Mouse (Mus musculus) heart, embryonic 14.5 days (tissue): ENCODE data around the gene Ip6k2. TPM values are rescaled to one million over a fixed set of nuclear protein-coding genes. Genes with fewer than 3 reads are reported as not detected.

ENCODE experiments used
- ATAC-seq: fragments of 200-750 bp; cut with Nextera tagmentation; 2 replicates; pipeline ENCODE4 v1.8.0; 2017; ENCODE audit warnings: low read depth, moderate TSS enrichment; ENCODE audit not compliant: insufficient number of reproducible peaks, insufficient read depth, low FRiP score
- H3K27ac ChIP-seq, 2 experiments: fragments of 200-500 bp in 1 of 2; fragments of 300-500 bp in 1 of 2; sonication (generic) in 1 of 2; replicated peaks in 1 of 2; 2 replicates each; pipeline ENCODE4 v1.5.1; 2012 to 2014; ENCODE audit warnings: low read depth in 2 of 2, low read length in 2 of 2, control low read depth in 1 of 2, mild to moderate bottlenecking in 1 of 2, mixed read lengths in 1 of 2; ENCODE audit not compliant: control insufficient read depth in 1 of 2, insufficient read depth in 1 of 2
- H3K27me3 ChIP-seq: fragments of 300-500 bp; sonication (generic); 2 replicates; pipeline ENCODE4 v1.6.1; 2014; ENCODE audit warnings: mild to moderate bottlenecking, low read length, control low read depth; ENCODE audit not compliant: control insufficient read depth, insufficient read depth
- H3K36me3 ChIP-seq: fragments of 300-500 bp; sonication (generic); 2 replicates; pipeline ENCODE4 v1.6.1; 2014; ENCODE audit warnings: mild to moderate bottlenecking, control low read depth, low read length, mixed read lengths; ENCODE audit not compliant: control insufficient read depth, insufficient read depth
- H3K4me1 ChIP-seq, 2 experiments: fragments of 200-500 bp in 1 of 2; fragments of 300-500 bp in 1 of 2; sonication (generic) in 1 of 2; 2 replicates each; pipeline ENCODE4 v1.6.1; 2012 to 2014; ENCODE audit warnings: low read length in 2 of 2, control low read depth in 1 of 2, mixed read lengths in 1 of 2; ENCODE audit not compliant: control insufficient read depth in 2 of 2, insufficient read depth in 2 of 2
- H3K4me2 ChIP-seq: fragments of 300-500 bp; sonication (generic); 2 replicates; pipeline ENCODE4 v1.6.1; 2014; ENCODE audit warnings: mild to moderate bottlenecking, low read length
- H3K4me3 ChIP-seq, 2 experiments: fragments of 200-500 bp in 1 of 2; fragments of 300-500 bp in 1 of 2; sonication (generic) in 1 of 2; 2 replicates each; pipeline ENCODE4 v1.5.1; 2012 to 2014; ENCODE audit warnings: low read length in 2 of 2, mild to moderate bottlenecking in 2 of 2, control low read depth in 1 of 2, low read depth in 1 of 2, moderate library complexity in 1 of 2; ENCODE audit not compliant: control insufficient read depth in 1 of 2, insufficient read depth in 1 of 2
- H3K9ac ChIP-seq: fragments of 300-500 bp; sonication (generic); 2 replicates; pipeline ENCODE4 v1.6.1; 2014; ENCODE audit warnings: mild to moderate bottlenecking, low read length
- H3K9me3 ChIP-seq: fragments of 300-500 bp; sonication (generic); 2 replicates; pipeline ENCODE4 v1.6.1; 2016; ENCODE audit warnings: low read length, control low read depth; ENCODE audit not compliant: control insufficient read depth
- WGBS: fragments of 180-500 bp; shearing (Covaris S2); extraction: QIAGEN DNeasy Blood & Tissue Kit; methylation state at CpG from one replicate; pipeline ENCODE4 v1.1.7; 2014; 5-methylcytosine and 5-hydroxymethylcytosine counted together
- polyA plus RNA-seq: library from polyadenylated mRNA; unstranded; fragments of >200 nt; fragmentation: Nextera tagmentation; extraction: Ambion mirVana; gene quantifications from 2 replicates; pipeline ENCODE4 v1.2.1, GENCODE M21; 2014

Gene Ip6k2
- 45.0 and 45.6 TPM in 2 replicates for polyA plus RNA-seq

GRCm38 (mm10) chr9:108783548-108784463, at the start of gene Ip6k2:
TSS of gene Ip6k2 (plus strand) at chr9:108783796.
- H3K9ac ChIP-seq = peak within 1 kb of the TSS; percentile 97
- peak within 1 kb of the TSS; percentile 80 to 91 for H3K4me3 ChIP-seq
- H3K27ac ChIP-seq = peak within 1 kb of the TSS; percentile 82
- H3K4me2 ChIP-seq = peak within 1 kb of the TSS; percentile 82
- H3K36me3 ChIP-seq = peaks cover 12% of the 10 kb centered on the region
- under 1% methylated on average over 52 of the region's 56 CpGs for whole genome bisulfite sequencing
- H3K27me3 ChIP-seq = no peaks in the 10 kb centered on the region
- peaks cover 10 to 37% of the 10 kb centered on the region in 2 experiments for H3K4me1 ChIP-seq
- peak; percentile 97 for ATAC-seq
- H3K9me3 ChIP-seq = no peaks in the 10 kb centered on the region

- Histone ChIP-seq H3K4me3 (no peak overlapping the region), H3K27me3 (no peaks in the 10 kb centered on the region), H3K4me1 (no peaks in the 10 kb centered on the region), H3K4me2 (no peak overlapping the region), H3K36me3 (peaks cover 38% of the 10 kb centered on the region), H3K9me3 (no peaks in the 10 kb centered on the region), H3K9ac (no peak overlapping the region), H3K27ac (no peak overlapping the region)
- no peak for ATAC-seq
Measured at GRCm38 (mm10) chr9:108734626-108735025, 49.0 kb upstream of the Ip6k2 start.

- H3K36me3 ChIP-seq = peaks cover 49% of the 10 kb centered on the region
- H3K4me1 ChIP-seq = no peaks in the 10 kb centered on the region
- WGBS = 49% methylated on average over 3 of the region's 3 CpGs
Measured at GRCm38 (mm10) chr9:108739239-108739638, 44.4 kb upstream of the Ip6k2 start.

GRCm38 (mm10) chr9:108740062-108740461, 43.5 kb upstream of the Ip6k2 start:
- H3K4me3 ChIP-seq = no peak overlapping the region
- H3K36me3 ChIP-seq = peaks cover 47% of the 10 kb centered on the region
- ATAC-seq = no peak

More at GRCm38 (mm10) chr9:108739239-108739638, 44.4 kb upstream of the Ip6k2 start:
- H3K4me3 ChIP-seq = no peak overlapping the region
- H3K27ac ChIP-seq = no peak overlapping the region
- no peak for ATAC-seq
- no peaks in the 10 kb centered on the region for H3K9me3 ChIP-seq
- H3K4me2 ChIP-seq = no peak overlapping the region
- H3K9ac ChIP-seq = no peak overlapping the region
- no peaks in the 10 kb centered on the region for H3K27me3 ChIP-seq

GRCm38 (mm10) chr9:108742048-108742447, 41.5 kb upstream of the Ip6k2 start:
- 84% methylated on average over 9 of the region's 9 CpGs for WGBS

More at GRCm38 (mm10) chr9:108740062-108740461, 43.5 kb upstream of the Ip6k2 start:
- Histone ChIP-seq H3K4me2 (no peak overlapping the region), H3K9me3 (no peaks in the 10 kb centered on the region), H3K4me1 (no peaks in the 10 kb centered on the region), H3K27ac (no peak overlapping the region), H3K9ac (no peak overlapping the region), H3K27me3 (no peaks in the 10 kb centered on the region)
- WGBS = 76% methylated on average over 1 of the region's 1 CpGs

GRCm38 (mm10) chr9:108746876-108747499, 36.6 kb upstream of the Ip6k2 start:
- H3K36me3 ChIP-seq = peaks cover 60% of the 10 kb centered on the region
- H3K4me2 ChIP-seq = no peak overlapping the region
- no peak for ATAC-seq
- no peaks in the 10 kb centered on the region for H3K9me3 ChIP-seq
- 74% methylated on average over 14 of the region's 14 CpGs for WGBS
- H3K27ac ChIP-seq = no peak overlapping the region
- H3K9ac ChIP-seq = no peak overlapping the region
- H3K4me3 ChIP-seq = no peak overlapping the region
- H3K4me1 ChIP-seq = peaks cover 6 to 19% of the 10 kb centered on the region in 2 experiments
- H3K27me3 ChIP-seq = no peaks in the 10 kb centered on the region

More at GRCm38 (mm10) chr9:108742048-108742447, 41.5 kb upstream of the Ip6k2 start:
- no peaks in the 10 kb centered on the region for H3K9me3 ChIP-seq
- no peak overlapping the region for H3K27ac ChIP-seq
- H3K9ac ChIP-seq = no peak overlapping the region
- no peak overlapping the region for H3K4me2 ChIP-seq
- peaks cover 55% of the 10 kb centered on the region for H3K36me3 ChIP-seq
- no peak for ATAC-seq
- no peaks in the 10 kb centered on the region for H3K27me3 ChIP-seq
- H3K4me1 ChIP-seq = no peaks in the 10 kb centered on the region
- no peak overlapping the region for H3K4me3 ChIP-seq

- no peak for ATAC-seq
- peaks cover 57% of the 10 kb centered on the region for H3K36me3 ChIP-seq
- H3K4me3 ChIP-seq = no peak overlapping the region
- H3K4me2 ChIP-seq = no peak overlapping the region
- H3K9ac ChIP-seq = peak overlapping the region; percentile 5; the same call in 1 of the 2 replicates
- WGBS = 42% methylated on average over 3 of the region's 3 CpGs
- H3K27me3 ChIP-seq = no peaks in the 10 kb centered on the region
- H3K4me1 ChIP-seq = peaks cover 6 to 19% of the 10 kb centered on the region in 2 experiments
- no peak overlapping the region for H3K27ac ChIP-seq
- H3K9me3 ChIP-seq = no peaks in the 10 kb centered on the region
Measured at GRCm38 (mm10) chr9:108747694-108748093, 35.9 kb upstream of the Ip6k2 start.
